Comparison of ENCODE assay signal across 16 mouse cellular contexts in the genomic region with DNA sequence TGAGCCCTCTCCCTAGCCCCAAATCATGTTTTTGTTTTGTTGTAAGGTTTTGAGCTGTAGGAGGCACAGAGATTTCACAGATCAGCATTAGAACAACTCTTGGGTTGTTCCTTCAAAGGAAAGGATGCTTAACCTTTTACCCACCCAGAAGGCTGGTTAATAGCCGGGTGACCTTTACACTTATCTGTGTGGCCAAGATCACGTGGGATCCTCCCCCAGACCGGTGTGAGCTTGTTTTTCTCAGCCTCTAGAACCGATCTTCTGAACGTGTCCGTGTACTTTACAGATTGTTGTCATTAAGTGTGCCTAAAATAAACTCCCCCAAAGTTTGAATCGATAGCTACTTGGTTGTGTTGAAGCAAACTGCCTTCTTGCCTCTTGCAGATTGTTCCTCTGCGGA. TPM values are rescaled to one million over a fixed set of nuclear protein-coding genes. Genes with fewer than 3 reads are reported as not detected.
DNase-seq lines count a peak whose midpoint lies in the region; ATAC-seq lines count a peak whose summit lies in the region.
"Had no signal": no experiment of that assay in that cellular context is flagged by ENCODE, and none has a peak within 500 bp of the region (broad histone marks: within the 10 kb centered on the region; RNA-seq: fewer than 3 reads in every experiment).

No protein-coding gene starts in this region.

- H3K27ac ChIP-seq in kidney, embryonic 16.5 days (ENCODE audit: low read length): no peak overlapping the region
- H3K27ac ChIP-seq: intestine, embryonic 15.5 days; limb, embryonic 12.5 days had no signal

- peak; percentile 85 for DNase-seq in kidney, adult 11 months
- peak; percentile 33 for DNase-seq in CD4-positive, CD25-positive, alpha-beta regulatory T cell, adult 2 months (ENCODE audit: low read depth, low spot score)
- DNase-seq in R1 (ENCODE audit: low read depth, low spot score): peak; percentile 71
- DNase-seq in kidney, postnatal 10 days: peak; percentile 53
- DNase-seq in spleen, postnatal 36 days (ENCODE audit: low spot score in 2 of 2): no peak
- no peak for DNase-seq in right cerebral cortex, adult 2 months (ENCODE audit: low spot score in 2 of 2)
- DNase-seq: B cell, adult 2 months; cerebellum, adult 11 months; layer of hippocampus, postnatal 36 days; lung, postnatal 10 days; thymus, postnatal 36 days had no signal

- no peak for ATAC-seq in kidney, embryonic 16.5 days (ENCODE audit: low FRiP score, low TSS enrichment)
- ATAC-seq: intestine, embryonic 15.5 days had no signal

- H3K9me3 ChIP-seq in kidney, embryonic 16.5 days (ENCODE audit: low read length): no peaks in the 10 kb centered on the region
- H3K9me3 ChIP-seq: intestine, embryonic 15.5 days had no signal

- no peaks in the 10 kb centered on the region for H3K4me1 ChIP-seq in kidney, embryonic 16.5 days (ENCODE audit: insufficient read depth, low read length)
- H3K4me1 ChIP-seq: intestine, embryonic 15.5 days had no signal

- H3K4me2 ChIP-seq in kidney, embryonic 16.5 days (replicated peaks; ENCODE audit: low read depth, low read length): no peak overlapping the region
- H3K4me2 ChIP-seq: heart, embryonic 12.5 days; intestine, embryonic 15.5 days; limb, embryonic 12.5 days; midbrain, embryonic 11.5 days had no signal

- peaks cover 26% of the 10 kb centered on the region for H3K36me3 ChIP-seq in kidney, embryonic 16.5 days (ENCODE audit: insufficient read depth, low read length)

- H3K9ac ChIP-seq in kidney, embryonic 16.5 days (replicated peaks; ENCODE audit: low read length): no peak overlapping the region
- H3K9ac ChIP-seq: heart, embryonic 12.5 days; intestine, embryonic 15.5 days; limb, embryonic 12.5 days had no signal

- H3K4me3 ChIP-seq in kidney, embryonic 16.5 days (ENCODE audit: low read length): no peak overlapping the region
- H3K4me3 ChIP-seq: heart, embryonic 12.5 days; intestine, embryonic 15.5 days; limb, embryonic 12.5 days had no signal

- WGBS in kidney, embryonic 16.5 days: 40% methylated on average over 8 of the region's 8 CpGs

- H3K27me3 ChIP-seq in kidney, embryonic 16.5 days (ENCODE audit: insufficient read depth, low read length): peaks cover 6% of the 10 kb centered on the region; the same call in 1 of the 2 replicates

RNA-seq across cellular contexts. Expression of gene Chadl, which starts 3.5 kb away (rescaled TPM):
- 4.8 and 5.5 TPM in 2 replicates for polyA plus RNA-seq in kidney, embryonic 16.5 days (2015; fragmentation: Nextera tagmentation; extraction: Ambion mirVana)

RNA-seq across cellular contexts. Expression of gene L3mbtl2, which starts 36.9 kb away (rescaled TPM):
- polyA plus RNA-seq in kidney, embryonic 16.5 days (2015; fragmentation: Nextera tagmentation; extraction: Ambion mirVana): 26.2 and 27.4 TPM in 2 replicates

RNA-seq across cellular contexts. Expression of gene Zc3h7b, which starts 44.3 kb away (rescaled TPM):
- polyA plus RNA-seq in kidney, embryonic 16.5 days (2015; fragmentation: Nextera tagmentation; extraction: Ambion mirVana): 35.1 and 40.3 TPM in 2 replicates

RNA-seq across cellular contexts. Expression of gene Rangap1, which starts 44.7 kb away (rescaled TPM):
- polyA plus RNA-seq in kidney, embryonic 16.5 days (2015; fragmentation: Nextera tagmentation; extraction: Ambion mirVana): 101 and 109 TPM in 2 replicates

Comparison
In these comparisons a context has a peak if more than half of its experiments do, and no peak if none do; other contexts are left out.
1. DNase-seq: peak in kidney, adult 11 months (single experiment), CD4-positive, CD25-positive, alpha-beta regulatory T cell, adult 2 months (single experiment), R1 (single experiment) and kidney, postnatal 10 days (single experiment); none in spleen, postnatal 36 days (0 of 2) and right cerebral cortex, adult 2 months (0 of 2).